Mouse (Mus musculus): ENCODE results near the gene Sim1.

DNA sequence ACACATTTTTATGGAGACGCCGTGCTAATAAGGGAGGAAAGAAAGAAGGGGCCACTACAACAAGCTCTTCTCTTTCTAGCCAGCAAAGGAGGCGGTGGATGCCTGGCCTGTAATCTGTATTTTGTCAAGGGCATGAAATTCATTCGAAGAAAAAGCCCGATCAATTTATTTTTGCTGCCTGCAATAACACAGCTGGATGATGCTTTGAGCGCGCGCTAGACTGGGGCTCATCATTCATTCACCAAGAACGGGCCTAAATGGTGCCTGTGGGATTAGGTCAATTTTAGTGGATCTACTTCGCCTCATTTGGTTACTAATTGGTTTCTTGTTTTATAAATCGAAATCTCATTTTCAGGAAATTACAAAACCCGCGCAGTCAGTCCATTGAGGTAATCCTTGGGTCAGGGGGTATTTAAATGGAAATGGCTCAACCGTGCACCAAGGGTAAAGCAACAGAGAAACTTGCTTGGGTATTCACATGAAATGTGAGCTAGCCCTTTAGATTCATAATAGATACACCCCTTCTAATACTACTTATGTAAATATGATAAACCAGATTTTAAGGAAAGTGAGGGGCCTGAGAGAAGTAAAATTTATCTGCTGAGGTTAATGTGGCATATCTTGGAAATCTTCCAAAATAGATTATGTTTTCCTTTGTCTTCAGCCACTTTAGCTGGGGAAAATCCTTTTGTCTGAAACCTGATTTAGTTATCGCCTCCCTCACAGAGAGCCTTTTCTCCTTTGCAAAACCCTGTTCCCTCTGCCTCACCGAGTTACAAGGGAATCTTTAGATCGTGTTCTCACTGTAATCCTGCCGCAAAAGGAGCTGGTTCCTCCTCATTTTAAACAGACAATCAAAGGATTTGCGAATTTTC, 7.3 kb downstream of the Sim1 start:
- TF ChIP-seq TAL1 (IDR thresholded peaks at IDR 0.05; ENCODE audit: low read length) (no peak), GATA1 (IDR thresholded peaks at IDR 0.05; ENCODE audit: low read length) (no peak)
